Mouse (Mus musculus) Muller cell, postnatal 12 days (primary cell): Measurements from ENCODE around the gene Rbm8a.

Experiments
- DNase-seq: peaks from one replicate; pipeline ENCODE4 v3.0.0-alpha.2; 2015; ENCODE audit errors: inconsistent ontology term

Rbm8a gene

GRCm38 (mm10) chr3:96669727-96670468 is 40.2 kb downstream of the Rbm8a start, which contains the start of gene Ankrd35:
Gene Ankrd35 (plus strand): TSS chr3:96670131.
- DNase-seq = peak; percentile 92

- DNase-seq = no peak
These were observed 41.8 kb downstream of the Rbm8a start for GRCm38 (mm10) chr3:96671519-96671918.

GRCm38 (mm10) chr3:96673514-96673913 is 43.8 kb downstream of the Rbm8a start:
- DNase-seq = no peak

- DNase-seq = no peak
These were observed 44.7 kb downstream of the Rbm8a start for GRCm38 (mm10) chr3:96674442-96674841.

DNA sequence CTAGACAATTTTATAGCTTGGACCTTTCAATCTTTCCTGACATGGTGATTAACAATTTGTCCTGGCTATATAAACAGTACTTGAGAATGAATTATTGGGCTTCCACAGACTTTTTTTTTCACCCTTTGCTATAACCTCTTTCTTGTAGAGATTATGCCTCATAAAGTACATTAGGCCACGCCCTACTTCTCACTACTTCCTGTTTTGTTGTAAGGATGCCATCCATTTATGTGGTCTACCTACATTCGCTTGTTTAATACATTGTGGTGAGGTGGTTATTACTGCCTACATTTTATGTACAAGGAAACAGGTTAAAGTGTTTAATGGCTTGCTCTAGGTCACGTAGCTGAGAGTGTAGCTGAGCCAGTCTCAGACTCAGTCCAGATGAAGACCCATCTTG is 45.4 kb downstream of the Rbm8a start:
- no peak for DNase-seq

DNA sequence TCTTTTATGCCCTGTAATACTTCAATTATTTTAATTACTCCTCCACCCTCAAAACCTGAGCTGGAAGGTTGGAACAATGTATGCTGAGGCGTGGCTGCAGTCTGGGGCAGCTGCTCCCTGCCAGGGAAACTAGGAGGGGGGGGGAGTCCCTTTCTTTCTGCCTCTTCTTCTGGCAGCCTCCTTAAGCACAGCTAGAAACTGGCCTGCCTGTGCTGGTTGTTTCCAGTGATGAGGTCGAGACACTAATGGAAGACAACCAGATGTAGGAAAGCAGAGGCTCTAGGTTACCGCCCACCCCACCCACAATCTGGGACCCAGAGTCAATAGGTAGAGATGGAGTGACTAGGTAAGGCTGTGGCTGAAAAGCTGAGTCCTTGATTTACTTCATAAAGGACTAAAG is 46.0 kb downstream of the Rbm8a start:
- DNase-seq = no peak

- no peak for DNase-seq
These were observed 48.7 kb downstream of the Rbm8a start for GRCm38 (mm10) chr3:96678456-96678855.

- DNase-seq = peak; percentile 35
These were observed 49.5 kb downstream of the Rbm8a start for GRCm38 (mm10) chr3:96679159-96679674.

DNA sequence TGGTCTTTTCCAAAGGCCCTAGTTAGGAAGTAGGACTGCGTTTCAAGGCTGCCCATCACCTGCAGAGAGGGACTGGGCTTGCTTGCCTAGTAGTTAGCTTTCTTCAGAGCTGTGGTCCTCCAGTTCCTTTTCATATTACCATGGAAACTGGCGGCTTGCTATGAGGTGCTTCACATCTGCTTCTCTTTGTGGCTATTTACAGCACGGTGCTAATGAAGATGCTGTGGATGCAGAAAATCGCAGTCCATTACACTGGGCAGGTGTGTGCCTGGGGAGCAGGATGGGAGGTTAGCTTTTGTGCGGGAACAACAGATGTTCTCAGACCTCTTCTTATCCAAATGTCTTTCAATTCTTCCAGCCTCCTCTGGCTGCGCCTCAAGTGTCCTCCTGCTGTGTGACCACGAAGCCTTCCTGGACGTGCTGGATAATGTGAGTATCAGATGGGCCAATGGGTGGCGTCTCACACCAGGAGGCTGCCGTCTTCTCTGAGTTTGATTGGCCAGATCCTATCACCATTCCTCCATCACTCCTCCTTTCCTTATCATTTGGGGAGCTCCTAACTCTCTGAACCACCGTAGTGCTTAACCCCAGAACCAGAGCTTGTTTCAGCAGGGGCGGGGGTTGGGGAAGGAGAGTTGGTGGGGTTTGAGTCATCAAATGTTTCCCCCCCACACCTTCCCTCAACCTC is 50.7 kb downstream of the Rbm8a start:
- DNase-seq = no peak
